Mouse (Mus musculus) kidney, adult 11 months (tissue): ENCODE results near the gene Cdc37.

ENCODE experiments used
- DNase-seq: peaks from one replicate; pipeline ENCODE4 v3.0.0; 2022

Gene Cdc37

DNA sequence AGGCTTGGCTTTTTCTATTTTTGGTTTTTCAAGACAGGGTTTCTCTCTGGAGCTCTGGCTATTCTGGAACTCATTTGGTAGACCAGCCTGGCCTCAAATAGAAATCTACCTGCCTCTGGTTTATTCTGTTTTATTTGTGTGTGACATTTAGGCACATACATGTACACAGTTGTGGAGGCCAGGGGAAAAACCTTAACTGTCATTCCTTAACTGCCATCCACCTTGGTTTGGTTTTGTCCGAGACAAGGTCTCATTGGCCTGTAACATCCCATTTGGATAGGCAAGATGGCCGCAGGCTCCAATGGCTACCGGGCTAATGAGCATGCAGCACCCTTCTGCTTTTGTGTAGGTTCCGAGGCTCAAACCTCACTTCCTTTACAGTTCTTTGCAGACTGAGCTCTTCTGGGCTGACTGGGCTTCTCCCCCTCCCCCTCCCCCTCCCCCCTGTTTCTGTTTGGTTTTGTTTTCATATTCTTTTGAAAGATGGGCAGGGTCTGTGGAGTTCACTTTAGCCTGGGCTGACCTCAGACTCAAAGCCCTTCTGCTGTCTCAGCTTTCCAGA, 14.4 kb downstream of the Cdc37 start:
- no peak for DNase-seq

DNA sequence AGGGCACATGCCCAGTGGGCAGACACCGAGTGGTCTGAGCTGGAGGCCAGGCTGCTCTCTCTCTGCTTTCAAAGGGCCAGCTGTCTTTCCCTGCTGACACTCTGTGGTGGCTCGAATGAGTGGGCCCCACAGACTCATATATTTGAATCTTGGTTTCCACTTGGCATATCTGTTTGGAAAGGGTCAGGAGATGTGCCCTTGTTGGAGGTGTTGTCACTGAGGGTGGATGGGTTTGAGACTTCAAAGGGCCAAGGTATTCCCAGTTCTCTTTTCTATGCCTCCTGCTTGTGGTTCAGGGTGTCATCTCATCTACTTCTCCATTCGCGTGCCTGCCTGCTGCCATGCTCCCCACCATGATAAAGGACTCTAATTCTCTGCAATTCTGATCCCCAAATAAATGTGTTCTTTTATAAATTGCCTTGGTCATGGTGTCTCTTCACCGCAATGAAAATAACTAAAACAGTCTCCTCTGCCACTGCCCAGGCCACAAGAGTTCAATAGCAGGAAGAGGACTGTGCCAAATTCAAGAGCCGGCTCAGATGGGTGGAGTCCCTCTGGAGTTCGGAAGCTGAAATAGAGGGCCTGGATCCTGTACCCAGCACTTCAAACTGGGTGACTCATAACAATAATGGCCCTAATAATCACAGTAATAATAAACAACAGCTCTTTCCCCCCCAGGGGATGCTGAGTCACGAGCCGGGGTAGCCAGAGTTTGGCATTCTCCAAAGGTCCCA, 15.0 kb downstream of the Cdc37 start:
- DNase-seq: peak; percentile 60

DNA sequence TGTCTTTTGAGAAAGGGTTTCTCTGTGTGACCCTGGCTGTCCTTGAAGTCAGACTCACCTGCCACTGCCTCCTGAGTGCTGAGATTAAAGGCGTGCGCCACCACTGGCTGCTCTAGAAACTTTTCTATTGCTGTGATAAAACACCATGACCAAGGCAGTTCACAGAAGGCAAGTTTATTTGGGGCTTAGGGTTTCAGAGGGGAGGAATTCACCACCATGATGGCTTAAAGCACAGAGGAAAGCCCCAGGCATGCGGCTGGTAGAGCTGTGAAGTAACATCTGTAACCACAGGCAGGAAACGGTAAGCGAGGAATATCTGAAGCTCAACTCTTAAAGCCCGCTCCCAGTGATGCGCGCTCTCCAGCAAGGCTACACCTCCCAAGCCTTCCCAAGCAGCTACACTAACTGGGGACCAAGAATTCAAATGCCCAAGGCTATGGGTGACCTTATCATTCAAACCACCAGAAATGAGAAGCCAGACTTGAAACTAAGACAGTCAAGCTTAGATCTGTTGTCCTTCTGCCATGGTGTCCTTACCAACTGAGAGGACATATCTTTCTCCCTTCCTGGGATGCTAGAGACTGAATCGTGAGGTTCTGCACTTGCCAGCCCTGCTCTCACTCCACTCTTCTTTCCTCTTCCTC, 16.6 kb downstream of the Cdc37 start:
- DNase-seq: no peak

DNA sequence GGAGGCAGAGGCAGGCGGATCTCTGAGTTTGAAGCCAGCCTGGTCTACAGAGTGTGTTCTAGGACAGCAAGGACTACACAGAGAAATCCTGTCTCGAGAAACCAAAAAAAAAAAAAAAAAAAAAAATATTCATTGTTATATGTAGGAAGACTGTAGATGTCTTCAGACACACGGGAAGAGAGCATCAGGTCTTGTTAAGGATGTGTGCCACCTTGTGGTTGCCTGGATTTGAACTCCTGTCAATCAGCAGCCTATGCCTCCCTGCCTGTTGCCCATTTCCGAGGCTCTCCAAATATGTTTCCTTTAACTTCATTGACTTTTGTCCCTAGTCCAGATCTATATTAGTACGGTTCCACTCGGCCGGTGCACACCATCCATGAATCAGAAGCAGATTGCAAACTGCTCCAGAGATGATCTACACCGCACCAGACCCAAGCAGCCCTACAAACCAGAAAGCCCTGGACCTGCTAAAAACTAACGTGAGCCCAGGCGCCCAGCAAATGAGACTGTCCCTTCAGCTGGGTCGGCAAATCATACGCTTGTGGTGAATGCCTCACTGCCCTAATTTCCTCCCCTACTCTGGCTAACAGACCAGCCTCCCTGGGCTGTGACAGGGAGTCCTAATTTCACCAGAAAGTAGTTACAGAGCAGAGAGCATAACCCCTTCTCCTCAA, 17.5 kb downstream of the Cdc37 start:
- DNase-seq: no peak

DNA sequence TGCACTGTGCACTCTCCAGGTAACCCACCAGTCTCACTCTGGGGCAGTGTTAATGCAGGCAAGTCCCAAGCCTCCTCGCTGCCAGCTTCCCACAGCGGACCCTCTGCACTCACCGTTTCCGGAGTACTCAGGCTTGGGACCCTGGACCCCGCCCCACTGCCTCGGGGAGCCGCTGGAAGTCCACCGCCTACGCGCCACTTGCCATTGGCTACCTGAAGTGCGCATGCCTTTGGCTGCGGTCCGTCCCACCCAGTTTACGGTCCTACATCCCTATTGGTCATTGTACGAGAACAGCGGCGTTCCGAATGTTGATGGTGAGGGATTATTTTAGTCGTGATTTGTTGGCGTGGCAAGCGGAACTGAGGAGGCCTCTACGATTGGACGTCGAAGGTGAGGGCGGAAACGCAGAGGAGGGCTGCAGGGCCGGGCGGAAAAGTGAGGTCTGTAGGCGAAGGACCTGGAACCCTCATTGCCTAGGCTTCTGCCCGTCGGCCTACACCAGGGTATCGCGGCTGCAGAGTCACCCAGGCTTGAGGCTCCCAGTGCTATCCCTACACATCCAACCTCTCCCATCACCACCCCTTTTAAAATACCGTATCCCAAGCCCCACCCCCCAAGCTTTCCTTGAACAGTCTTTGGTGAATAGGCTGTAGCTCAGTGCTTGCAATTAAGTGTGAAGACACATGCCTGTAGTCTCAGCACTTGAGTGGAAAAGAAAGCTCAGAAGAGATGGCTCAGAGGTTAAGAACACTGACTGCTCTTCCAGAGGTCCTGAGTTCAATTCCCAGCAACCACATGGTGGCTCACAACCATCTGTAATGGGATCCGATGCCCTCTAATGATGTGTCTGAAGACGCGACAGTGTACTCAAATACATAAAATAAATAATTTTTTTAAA, 18.5 kb downstream of the Cdc37 start, which contains the start of gene Tyk2:
TSS of gene Tyk2 (minus strand) at position 185 of the 898 bp plus-strand sequence.
- peak; percentile 97 for DNase-seq

DNA sequence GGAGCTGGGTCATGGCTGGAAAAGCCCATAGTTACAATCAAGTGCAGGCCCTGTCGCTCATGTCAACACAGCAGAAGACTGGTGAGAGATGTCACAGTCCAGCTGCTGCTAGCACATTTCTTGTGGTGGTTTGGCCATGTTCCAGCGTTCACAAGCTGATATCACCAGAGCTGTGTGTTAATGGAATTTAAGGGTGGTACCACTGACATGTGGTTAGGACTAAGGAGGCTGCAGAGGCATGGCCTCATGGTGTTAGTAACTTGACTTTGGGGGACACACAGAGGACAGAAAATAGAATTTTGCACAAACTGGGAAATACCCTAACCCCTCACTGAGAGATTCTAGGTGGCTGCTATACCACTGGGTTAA, 23.5 kb downstream of the Cdc37 start:
- DNase-seq: no peak

DNA sequence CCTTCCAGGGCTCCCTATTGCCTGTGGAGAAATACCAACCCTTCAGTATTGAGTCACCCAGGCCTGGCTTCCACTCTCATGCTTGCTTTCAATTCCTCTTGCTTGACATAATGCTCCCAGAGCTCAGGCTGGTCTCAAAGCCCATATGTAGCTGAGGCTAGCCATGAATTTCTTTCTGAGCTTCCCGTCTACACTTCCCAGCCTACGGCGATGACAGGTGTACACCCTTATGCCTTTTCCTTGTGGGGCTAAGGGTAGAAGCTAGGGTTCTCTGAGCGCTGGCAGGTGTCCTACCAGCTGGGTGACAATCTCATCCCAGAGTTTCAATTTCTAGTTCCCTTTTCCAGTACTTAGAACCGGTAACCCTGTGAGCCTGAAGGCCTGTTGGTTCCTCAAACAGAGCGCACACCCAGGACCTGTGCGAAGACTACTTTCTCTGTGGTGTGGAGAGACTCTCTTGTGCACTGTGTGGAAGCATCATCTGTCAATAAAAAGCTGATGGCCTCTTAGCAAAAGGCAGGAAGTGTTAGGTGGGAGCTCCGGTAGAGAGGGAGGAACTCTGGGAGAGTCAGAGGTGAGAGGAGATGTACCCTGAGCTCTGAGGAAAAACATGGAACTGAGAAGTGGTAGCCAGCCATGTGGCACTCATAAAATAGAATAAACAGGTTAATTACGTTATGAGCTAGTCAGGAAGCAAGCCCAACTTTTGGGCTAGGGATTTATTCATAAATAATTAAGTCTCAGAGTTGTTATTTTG, 24.1 kb downstream of the Cdc37 start:
- no peak for DNase-seq

DNA sequence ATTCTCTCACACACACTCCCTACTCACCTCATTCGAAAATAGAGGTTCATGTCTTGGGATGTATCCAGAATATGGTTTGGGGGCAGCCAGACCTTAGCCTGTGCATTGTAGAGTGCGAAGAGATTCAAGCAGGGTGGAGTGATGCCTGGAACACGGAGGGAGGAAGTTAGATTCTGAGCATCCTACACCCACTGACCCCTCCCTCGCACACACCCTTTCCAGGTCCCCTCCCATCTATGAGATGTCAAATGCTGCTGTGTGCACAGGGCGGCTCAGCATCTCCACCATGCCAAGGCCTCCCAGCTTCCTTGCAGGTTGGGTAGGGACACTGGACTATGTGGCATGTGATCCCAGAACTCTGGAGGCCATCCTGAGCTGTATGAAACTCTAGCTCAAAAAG, 24.9 kb downstream of the Cdc37 start:
- DNase-seq: no peak

DNA sequence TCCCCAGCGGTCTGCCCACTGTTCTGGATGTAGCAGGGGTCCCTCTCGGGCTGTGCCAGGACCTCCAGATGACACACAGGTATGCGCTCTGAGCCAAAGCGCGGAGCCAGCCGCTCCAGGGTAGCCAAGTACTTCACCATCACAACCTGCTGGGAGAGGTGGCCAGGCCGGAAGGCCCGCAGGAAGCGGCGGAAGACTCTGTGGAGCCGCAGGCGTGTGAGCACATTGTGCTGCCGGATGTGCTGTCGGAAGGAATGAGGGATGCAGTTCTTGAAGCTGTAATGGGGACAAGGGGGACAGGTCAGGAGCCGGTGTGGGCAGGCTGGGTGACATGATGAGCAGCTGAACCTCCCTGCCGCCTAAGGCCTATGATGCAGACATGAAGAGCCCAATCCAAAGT, 28.3 kb downstream of the Cdc37 start:
- no peak for DNase-seq

DNA sequence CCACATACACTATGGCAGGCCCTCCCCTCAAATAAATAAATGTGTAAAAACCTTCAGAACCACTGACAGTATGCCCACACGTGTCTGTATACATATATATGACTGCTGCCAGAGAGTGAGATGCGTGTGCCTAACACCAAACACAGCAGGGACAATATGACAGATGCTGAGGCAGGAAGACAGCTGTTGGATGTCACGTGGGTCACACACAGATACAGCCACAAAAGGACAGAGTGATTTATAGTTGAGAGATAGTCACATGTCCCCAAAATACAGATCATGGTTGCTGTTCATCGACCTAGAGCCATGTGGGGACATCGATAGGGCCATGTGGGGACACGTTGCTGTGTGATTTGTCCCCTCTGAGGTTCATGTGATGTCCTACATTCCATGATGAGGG, 32.7 kb downstream of the Cdc37 start:
- no peak for DNase-seq

DNA sequence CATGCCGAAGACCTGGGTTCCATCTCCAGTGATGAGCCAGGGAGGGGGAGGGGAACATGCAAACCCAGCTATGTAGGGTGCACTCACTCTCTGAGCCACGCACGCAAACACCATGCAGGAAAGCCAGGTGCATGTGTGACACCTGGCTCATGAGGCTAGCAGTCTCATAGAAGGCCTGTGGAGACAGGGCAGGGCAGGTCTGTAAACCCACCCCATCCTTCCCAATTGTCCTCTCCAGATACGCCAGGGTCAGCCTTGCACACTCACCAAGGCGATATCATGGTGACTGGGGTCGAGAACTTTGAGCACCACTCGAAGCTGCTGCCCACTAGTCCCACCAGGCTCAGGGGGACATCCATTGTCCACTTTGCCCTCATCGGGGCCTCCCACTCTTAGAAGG, 34.7 kb downstream of the Cdc37 start:
- no peak for DNase-seq

DNA sequence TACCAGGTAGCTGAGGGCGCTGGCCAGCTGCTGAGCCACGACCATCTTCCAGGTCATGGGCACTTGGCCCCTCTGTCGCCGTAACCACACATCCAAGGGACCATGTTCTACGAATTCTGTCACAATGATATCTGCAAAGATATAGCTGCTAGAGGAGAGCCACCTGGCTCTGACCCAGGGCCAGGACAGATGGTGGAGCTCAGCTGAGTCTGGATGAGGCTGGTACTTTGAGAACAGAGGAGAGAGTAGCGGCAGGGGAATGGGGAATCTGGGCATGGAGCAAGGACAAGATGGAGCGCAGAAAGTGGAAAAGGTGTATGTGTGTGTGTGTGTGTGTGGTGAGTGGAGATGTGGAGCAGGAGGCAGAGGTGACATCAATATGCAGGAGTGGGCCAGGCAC, 35.6 kb downstream of the Cdc37 start:
- DNase-seq: no peak

DNA sequence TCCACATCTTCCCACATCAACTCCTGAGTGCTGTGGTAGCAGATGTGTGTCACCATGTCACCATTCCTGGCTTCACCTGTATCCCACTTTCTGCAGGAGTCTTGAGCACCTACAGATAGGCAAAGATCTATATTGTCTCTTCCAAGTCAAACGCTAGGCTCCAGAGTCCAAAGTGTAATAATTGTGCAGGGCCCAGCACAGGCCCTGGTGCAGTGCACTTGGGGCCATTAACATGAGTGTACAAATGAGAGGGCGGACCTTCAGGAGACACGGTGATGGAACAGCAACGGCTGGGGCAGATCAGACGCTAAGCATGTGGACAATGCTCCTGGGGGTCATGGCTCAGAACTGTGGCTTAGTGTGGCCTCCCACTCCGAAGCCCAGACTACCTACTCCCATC, 36.0 kb downstream of the Cdc37 start:
- no peak for DNase-seq

DNA sequence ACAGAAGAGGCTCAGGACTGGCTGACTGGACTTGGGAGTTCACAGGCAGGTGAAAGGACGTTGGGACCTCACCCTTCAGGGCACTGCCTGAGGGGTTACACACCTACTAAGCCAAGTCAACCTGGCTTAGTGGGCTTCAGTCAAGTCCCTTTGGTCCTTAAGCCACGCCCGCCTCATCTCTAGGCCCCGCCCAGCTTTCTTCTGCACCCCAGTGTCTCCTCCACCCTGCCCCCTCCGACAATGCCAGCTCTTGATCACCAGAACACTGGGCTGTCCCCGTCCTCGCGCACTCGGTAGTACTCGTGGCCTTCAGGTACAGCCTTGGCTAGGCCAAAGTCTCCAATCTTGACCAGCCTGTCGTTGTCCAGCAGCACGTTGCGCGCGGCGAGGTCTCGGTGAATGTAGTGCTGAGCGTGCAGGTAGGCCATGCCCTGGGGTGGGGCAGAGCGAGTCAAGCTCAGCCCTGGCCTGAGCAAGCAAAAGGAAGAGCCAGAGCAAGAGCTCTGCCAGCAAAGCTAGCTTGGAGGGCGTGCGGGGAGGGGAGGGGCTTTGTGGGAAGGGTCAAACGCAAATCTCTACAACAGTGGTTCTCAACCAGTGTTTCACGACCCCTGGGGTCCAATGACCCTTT, 42.1 kb downstream of the Cdc37 start:
- no peak for DNase-seq

DNA sequence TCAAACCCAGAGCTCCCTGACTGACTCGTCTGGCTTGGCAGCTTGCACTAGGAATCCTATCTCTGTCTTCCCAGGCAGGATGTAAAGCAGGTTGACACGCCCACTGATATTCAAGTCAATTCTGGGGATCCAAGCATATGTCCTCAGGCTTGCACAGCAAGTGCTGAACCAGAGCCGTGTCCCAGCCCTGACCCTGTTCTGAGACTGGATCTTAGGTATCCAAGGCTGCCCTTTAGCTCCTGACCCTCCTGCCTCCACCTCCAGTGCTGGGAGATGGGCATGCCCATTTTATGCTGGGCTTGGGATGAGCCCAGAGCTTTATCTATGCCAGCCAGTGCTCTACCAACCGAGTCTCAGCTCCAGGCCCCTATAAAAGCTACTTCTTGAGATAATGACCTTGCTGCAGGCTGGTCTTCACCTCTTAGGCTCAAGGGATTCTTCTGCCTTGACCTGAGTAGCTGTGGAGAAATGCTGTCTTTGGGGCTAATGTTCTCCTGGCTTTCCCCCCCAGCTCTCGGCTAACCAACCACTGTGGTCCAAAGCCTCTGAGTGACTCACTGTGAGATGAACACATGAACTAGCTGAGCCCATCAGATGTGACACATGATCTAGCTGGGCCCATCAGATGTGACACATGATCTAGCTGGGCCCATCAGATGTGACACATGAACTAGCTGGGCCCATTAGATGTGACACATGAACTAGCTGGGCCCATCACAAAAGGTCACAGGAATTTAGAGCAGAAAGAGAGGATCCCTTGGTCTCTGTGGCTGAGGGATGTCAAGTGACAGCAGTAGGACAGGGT, 43.8 kb downstream of the Cdc37 start:
- no peak for DNase-seq

DNA sequence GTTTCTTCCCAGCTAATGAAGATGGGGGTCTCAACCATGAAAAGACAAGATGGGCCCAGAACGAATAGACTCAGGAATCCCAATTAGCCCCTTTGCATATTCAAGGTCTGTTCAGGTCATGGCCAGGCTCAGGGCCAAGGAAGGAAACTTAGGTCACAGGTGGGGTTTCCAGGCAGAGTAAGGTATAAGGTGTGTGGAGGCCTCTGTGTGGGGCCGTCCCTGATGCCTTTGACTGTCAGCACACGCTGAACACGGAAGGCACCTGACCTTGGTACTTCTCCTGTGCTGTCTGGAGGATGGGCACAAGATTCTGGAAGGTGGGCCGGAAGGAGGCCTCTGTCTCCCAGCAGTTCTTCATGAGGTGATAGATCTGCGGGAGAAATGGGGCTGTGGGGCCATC, 45.0 kb downstream of the Cdc37 start:
- no peak for DNase-seq

DNA sequence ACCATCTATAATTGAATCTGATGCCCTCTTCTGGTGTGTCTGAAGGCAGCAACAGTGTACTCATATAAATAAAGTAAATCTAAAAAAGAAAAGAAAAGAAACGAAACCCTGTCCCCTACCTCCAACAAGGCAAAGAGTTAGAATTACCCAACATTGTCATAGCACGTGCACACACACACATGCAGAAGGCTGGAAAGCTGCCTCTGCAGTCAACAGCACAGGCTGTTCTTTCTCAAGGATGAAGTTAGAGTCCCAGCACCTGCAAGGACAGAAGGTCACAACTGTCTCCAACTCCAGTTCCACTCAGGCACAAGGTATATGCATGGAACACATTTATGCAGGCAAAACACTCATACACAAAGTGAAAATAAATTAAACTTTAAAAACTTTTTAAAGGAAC, 47.7 kb downstream of the Cdc37 start:
- DNase-seq: no peak

DNA sequence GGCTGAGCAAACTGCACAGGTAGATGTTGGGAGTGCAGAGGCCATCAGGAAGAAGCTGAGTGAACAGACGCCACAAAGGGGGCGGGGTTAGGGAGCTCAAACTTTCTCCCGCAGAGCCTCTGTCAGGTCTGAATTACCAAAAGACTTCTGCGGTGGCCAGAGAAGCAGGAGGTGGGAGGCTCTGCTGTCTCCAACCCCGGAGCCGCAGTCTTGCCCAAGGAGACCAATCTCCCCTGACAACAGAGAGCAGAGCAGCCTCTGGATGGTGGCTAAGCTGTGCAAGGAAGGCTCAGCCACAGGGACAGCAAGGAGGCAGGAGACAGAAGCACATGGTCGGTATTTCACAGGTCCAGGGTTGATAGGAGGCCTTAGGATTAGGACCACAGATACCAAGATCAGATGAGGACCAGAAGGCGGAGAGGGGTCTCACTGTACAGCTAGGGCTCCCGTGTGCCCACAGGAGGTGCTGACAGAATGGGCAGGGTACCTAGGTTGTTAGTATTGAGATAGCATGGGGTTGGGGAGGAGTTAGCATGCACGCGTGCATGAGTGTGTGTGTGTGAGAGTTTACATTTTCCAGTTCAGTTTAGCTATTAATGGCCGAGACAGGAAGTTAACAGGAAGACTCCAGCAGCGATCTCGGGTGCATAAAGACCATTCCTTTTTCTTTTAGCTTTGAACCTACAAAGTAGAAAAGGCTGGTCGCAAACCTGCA, 49.2 kb downstream of the Cdc37 start:
- no peak for DNase-seq

DNA sequence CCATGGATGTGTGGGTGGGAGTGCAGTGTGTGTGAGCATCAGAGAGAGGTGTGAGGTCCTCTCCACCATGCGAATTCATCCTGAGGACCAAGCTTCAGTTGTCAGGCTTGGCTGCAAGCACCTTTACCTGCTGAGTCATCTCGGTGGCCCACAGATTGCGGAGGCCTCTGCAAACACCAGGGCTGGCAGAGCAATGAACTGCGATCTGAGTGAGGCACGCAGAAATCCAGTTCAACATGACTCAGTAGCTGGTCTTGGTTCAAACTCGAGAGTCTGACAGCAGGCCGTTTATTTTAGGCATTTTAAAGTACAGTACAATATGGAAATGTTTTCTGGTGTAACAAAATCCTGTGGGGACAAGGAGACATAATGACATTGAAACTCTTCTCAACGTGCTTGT, 52.0 kb downstream of the Cdc37 start:
- DNase-seq: no peak

DNA sequence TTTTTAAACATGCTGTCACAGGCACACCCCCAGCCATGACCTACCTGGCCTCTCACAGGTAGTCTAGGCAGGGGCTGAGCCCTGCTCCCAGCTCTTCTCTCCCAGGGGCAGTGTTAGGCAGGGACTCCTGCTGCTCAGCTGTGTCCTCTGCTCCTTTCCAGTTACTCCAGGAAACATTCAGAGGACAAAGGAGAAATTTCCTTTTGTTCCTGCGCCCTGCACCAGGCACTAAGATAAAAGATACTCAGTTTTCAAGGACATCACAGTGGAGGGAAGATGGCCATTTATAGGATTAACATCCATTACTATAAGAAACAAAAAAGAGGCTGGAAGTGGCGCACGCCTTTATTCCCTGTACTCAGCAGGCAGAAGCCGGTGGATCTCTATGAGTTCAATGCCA, 53.8 kb downstream of the Cdc37 start:
- no peak for DNase-seq
